Mouse (Mus musculus): ENCODE measurements around the gene Chd9.

Gene Chd9

DNA sequence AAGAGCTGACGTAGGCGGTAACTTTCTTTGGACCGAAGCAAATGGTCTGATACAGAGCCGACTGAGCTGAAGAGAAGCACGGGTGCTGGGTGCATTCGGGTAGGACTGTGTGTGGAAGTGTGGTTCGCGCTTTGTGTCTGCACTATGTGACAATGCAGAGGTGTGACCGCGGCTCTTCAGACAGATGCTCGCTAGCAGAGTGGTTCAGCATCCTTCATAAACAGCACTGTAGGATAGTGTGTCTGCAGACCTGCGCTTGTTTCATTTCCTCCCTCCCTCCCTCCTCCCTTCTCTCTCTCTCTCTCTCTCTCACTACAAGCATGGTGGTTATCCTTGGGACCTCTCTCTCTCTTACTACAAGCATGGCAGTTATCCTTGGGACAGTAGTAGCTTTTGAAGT is 254.3 kb downstream of the Chd9 start:
- no peak for DNase-seq (ENCODE audit: low spot score in 2 of 2)

DNA sequence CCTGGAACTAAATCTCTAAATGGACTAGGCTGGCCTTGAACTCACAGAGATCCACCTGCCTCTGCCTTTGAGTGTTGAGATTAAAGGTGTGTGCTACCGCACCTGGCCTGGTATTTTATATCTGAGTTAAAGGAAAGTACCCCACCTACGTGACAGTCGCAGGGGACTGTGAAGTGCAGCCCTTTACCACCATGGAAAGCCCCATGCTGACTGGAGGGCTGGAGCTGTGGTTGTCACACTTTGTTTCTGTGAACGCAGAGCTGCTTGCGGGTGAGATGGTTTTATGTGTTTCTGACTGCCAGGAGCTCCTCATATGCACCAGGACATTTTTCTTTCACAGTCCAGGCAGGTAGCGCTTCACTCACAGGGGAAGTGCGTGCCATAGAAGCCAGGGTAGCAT is 260.3 kb downstream of the Chd9 start:
- no peak for DNase-seq (ENCODE audit: low spot score in 2 of 2)

DNA sequence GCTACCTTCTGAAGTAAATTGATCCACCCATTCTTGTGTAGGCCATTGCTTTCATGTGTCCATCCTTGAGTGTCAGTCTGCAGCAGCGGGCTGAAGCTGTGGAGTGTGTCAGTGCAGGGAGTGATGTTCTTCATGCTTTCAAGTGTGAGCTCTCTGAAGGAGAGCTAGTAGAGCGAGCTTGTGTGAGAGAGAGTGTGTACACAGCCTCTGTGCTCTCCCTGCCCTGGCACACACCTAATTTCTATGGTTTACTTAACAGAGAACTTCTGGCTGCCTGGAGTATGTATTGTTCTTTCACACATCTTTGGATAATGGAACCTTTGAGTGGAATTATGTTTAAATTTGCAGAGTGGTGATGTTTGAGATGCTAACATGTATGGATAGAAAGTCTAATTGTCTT is 261.4 kb downstream of the Chd9 start:
- no peak for DNase-seq (ENCODE audit: low spot score in 2 of 2)

- no peak for DNase-seq (ENCODE audit: low spot score in 2 of 2)
These were observed 266.0 kb downstream of the Chd9 start for GRCm38 (mm10) chr8:91094135-91094534.

GRCm38 (mm10) chr8:91098106-91098505 is 270.0 kb downstream of the Chd9 start:
- DNase-seq (ENCODE audit: low spot score in 2 of 2), result no peak
